19 mouse cellular contexts compared by ENCODE assay signal in the genomic region with DNA sequence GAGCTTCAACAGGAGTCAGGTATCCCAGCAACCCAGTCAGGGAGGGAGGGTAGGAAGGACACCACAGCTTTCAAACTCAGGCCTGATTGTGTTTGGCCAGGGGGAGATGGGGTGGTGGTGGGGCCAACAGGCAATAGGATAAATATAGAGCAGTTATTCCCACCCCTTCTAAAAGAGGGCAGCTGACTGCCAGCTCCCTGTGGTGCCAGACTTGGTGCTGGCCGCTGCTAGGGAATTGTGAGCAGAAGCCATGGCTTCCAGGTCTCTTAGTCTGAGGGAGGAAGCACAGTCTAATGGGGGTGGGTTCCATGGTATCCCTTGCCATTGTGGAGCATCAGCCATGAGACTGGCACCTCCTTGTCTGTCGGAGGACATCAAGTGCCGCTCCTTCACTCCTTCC. TPM values are rescaled to one million over a fixed set of nuclear protein-coding genes. Genes with fewer than 3 reads are reported as not detected.
"Had no signal": no experiment of that assay in that cellular context is flagged by ENCODE, and none has a peak within 500 bp of the region (broad histone marks: within the 10 kb centered on the region; RNA-seq: fewer than 3 reads in every experiment).

No protein-coding gene starts in this region.

- DNase-seq: gastrocnemius, adult 2 months; gastrocnemius, postnatal 10 days; gastrocnemius, postnatal 25 days; heart, postnatal 14 days; heart, postnatal 36 days; kidney, adult 18-20 months; kidney, adult 8-10 months; kidney, postnatal 10 days; kidney, postnatal 25 days; kidney, postnatal 4 days; liver; liver, embryonic 13.5 days; liver, postnatal 0 days had no signal

RNA-seq across cellular contexts. Expression of a gene that starts 3.8 kb away (rescaled TPM):
- total RNA-seq: gastrocnemius, adult 2 months; gastrocnemius, postnatal 10 days; gastrocnemius, postnatal 25 days; gastrocnemius, postnatal 4 days; granulocyte monocyte progenitor cell, adult 5-6 weeks; layer of hippocampus, postnatal 10 days; left cerebral cortex, adult 2 months; left cerebral cortex, postnatal 36 days had no signal

RNA-seq across cellular contexts. Expression of a gene that starts 16.6 kb away (rescaled TPM):
- total RNA-seq: granulocyte monocyte progenitor cell, adult 5-6 weeks had no signal

RNA-seq across cellular contexts. Expression of a gene that starts 21.9 kb away (rescaled TPM):
- total RNA-seq: gastrocnemius, postnatal 10 days; gastrocnemius, postnatal 4 days; granulocyte monocyte progenitor cell, adult 5-6 weeks; layer of hippocampus, postnatal 10 days had no signal

RNA-seq across cellular contexts. Expression of a gene that starts 29.0 kb away (rescaled TPM):
- total RNA-seq: gastrocnemius, adult 2 months; gastrocnemius, postnatal 25 days; granulocyte monocyte progenitor cell, adult 5-6 weeks; heart, postnatal 14 days; layer of hippocampus, adult 2 months; layer of hippocampus, postnatal 10 days; left cerebral cortex, adult 2 months had no signal
